Mouse (Mus musculus): ENCODE data around the gene Ptprn2. TPM values are rescaled to one million over a fixed set of nuclear protein-coding genes. Genes with fewer than 3 reads are reported as not detected.
A peak's percentile ranks its signal among the peaks of the same experiment; 100 is the strongest.

Gene Ptprn2
- polyA plus RNA-seq, 1 experiment from 2014 or later = 0.30 TPM

DNA sequence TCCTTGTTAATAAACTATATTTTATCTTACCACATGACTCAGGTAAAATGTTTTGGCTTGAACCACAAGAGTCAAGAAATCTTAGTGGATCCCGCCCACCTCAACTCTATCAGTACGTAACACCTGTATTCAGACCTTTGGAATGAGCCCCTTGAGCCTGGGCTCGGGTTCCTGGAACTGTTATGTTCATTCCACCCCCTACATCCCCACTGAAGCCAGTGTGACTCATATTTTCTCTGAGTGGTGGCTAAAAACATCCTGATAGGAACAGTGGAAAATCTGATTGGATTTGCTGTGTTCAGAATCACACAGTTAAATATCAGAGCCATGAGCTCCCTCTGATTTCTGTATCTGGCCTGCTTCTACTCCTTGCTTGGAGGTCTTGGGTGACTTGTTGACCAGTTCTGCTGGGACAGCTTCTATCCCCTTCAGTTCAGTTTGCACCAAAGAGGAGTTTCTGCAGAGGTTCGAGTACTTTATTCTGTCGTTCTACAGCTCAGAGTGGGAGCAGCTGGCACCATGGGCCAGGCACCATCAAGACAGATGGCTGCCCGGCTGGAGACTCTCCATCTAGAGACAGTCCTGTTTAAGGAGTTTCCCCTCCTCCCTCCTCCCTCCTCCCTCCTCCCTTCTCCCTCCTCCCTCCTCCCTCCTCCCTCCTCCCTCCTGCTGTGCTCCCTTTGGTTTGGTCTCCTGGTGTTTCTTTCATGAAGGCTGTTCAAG, 137.3 kb downstream of the Ptprn2 start:
- Histone ChIP-seq H3K27ac (ENCODE audit: low read depth) (no peak overlapping the region), H3K9ac (no peak overlapping the region), H3K36me3 (ENCODE audit: insufficient read depth) (no peaks in the 10 kb centered on the region), H3K4me2 (no peak overlapping the region), H3K9me3 (ENCODE audit: low read depth, low read length) (no peaks in the 10 kb centered on the region), H3K4me1 (ENCODE audit: insufficient read depth) (no peaks in the 10 kb centered on the region), H3K4me3 (ENCODE audit: low read depth, low read length) (no peak overlapping the region), H3K27me3 (ENCODE audit: insufficient read depth, low read length) (no peaks in the 10 kb centered on the region)
- no peak for TF ChIP-seq CTCF (IDR thresholded peaks at IDR 0.05; ENCODE audit: low read depth)
- 47% methylated on average over 6 of the region's 6 CpGs for WGBS
- DNase-seq (no peak), ATAC-seq (ENCODE audit: insufficient read depth) (no peak)

DNA sequence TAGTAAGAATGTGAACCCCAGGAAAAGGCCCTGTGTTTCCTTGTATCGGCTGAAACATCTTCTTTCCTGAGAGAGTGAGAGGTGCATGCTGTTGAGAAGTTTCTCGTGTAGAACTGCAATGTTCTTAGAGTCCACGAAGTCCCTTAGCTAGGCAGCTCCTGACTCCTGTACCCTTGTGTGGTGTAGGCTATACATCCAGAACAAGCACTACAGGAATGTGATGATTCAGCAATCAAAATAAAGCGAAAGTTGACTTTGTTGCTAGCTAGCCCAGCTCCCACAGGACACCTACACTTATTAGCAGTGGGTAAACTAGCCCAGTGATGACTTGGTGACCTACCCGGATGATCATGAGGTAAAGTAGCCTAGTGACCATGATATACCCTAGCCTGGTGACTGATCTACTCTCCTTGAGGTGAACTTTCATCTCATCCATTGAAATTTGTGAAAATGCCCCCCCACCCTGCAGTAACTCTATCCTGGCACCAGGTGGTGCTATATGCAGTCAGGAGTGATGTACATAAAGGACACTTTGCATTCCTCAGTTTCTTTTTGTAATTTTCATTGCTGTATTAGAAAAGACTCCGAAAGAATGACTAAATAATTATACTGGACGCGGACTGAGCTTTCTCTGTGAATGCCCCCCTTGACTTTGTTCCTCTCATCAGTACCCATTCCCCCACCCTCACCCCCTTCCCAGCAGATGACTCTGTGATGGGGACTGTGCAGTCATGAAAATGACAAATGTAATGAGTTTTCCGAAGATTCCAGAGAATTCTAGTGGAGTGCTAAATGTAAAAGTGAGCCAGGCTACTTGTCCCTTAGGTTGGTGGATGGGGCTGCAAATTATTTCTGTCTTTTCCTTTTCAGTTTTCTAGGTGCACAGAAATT, 140.1 kb downstream of the Ptprn2 start:
- Histone ChIP-seq H3K4me1 (ENCODE audit: insufficient read depth) (no peaks in the 10 kb centered on the region), H3K9me3 (ENCODE audit: low read depth, low read length) (no peaks in the 10 kb centered on the region), H3K4me2 (no peak overlapping the region), H3K4me3 (ENCODE audit: low read depth, low read length) (no peak overlapping the region), H3K27me3 (ENCODE audit: insufficient read depth, low read length) (no peaks in the 10 kb centered on the region), H3K9ac (no peak overlapping the region), H3K27ac (ENCODE audit: low read depth) (no peak overlapping the region), H3K36me3 (ENCODE audit: insufficient read depth) (no peaks in the 10 kb centered on the region)
- ATAC-seq (ENCODE audit: insufficient read depth) (peak; percentile 75; the same call in 1 of the 2 replicates), DNase-seq (peak; percentile 62)
- peak; percentile 86 for TF ChIP-seq CTCF (IDR thresholded peaks at IDR 0.05; ENCODE audit: low read depth)
- WGBS = 44% methylated on average over 9 of the region's 9 CpGs

GRCm38 (mm10) chr12:116628992-116629391, 143.5 kb downstream of the Ptprn2 start:
- no peaks in the 10 kb centered on the region for H3K36me3 ChIP-seq (ENCODE audit: insufficient read depth)
- WGBS = 77% methylated on average over 3 of the region's 3 CpGs
- no peak overlapping the region for H3K4me2 ChIP-seq
- H3K27me3 ChIP-seq (ENCODE audit: insufficient read depth, low read length) = no peaks in the 10 kb centered on the region
- no peak overlapping the region for H3K4me3 ChIP-seq (ENCODE audit: low read depth, low read length)
- TF ChIP-seq CTCF (IDR thresholded peaks at IDR 0.05; ENCODE audit: low read depth) = no peak
- H3K9ac ChIP-seq = no peak overlapping the region
- H3K9me3 ChIP-seq (ENCODE audit: low read depth, low read length) = no peaks in the 10 kb centered on the region
- no peaks in the 10 kb centered on the region for H3K4me1 ChIP-seq (ENCODE audit: insufficient read depth)
- ATAC-seq (ENCODE audit: insufficient read depth) (no peak), DNase-seq (no peak)
- H3K27ac ChIP-seq (ENCODE audit: low read depth) = no peak overlapping the region

DNA sequence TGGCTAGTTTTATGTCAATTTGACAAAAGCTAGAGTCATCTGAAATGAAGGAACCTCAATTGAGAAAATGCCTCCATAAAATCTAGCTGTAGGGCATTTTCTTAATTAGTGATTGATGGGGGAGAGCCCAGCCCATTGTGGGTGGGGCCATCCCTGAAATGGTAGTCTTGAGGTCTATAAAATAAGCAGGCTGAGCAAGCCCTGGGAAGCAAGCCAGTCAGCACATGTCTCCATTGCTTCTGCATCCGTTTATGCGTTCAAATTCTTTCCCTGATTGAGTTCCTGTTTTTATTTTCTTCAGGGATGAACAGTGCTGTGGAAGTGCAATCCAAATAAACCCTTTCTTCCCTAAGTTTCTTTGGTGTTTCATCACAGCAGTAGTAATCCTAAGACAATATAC, 152.0 kb downstream of the Ptprn2 start:
- Histone ChIP-seq H3K27ac (ENCODE audit: low read depth) (no peak overlapping the region), H3K27me3 (ENCODE audit: insufficient read depth, low read length) (no peaks in the 10 kb centered on the region), H3K4me2 (no peak overlapping the region), H3K4me3 (ENCODE audit: low read depth, low read length) (no peak overlapping the region), H3K9me3 (ENCODE audit: low read depth, low read length) (no peaks in the 10 kb centered on the region), H3K9ac (no peak overlapping the region), H3K4me1 (ENCODE audit: insufficient read depth) (no peaks in the 10 kb centered on the region), H3K36me3 (ENCODE audit: insufficient read depth) (no peaks in the 10 kb centered on the region)
- TF ChIP-seq CTCF (IDR thresholded peaks at IDR 0.05; ENCODE audit: low read depth) = no peak
- WGBS = 42% methylated on average over 2 of the region's 2 CpGs
- ATAC-seq (ENCODE audit: insufficient read depth) = no peak
- DNase-seq = no peak

- Histone ChIP-seq H3K27ac (ENCODE audit: low read depth) (no peak overlapping the region), H3K9ac (no peak overlapping the region), H3K27me3 (ENCODE audit: insufficient read depth, low read length) (no peaks in the 10 kb centered on the region), H3K36me3 (ENCODE audit: insufficient read depth) (no peaks in the 10 kb centered on the region), H3K4me1 (ENCODE audit: insufficient read depth) (no peaks in the 10 kb centered on the region), H3K9me3 (ENCODE audit: low read depth, low read length) (no peaks in the 10 kb centered on the region), H3K4me3 (ENCODE audit: low read depth, low read length) (no peak overlapping the region), H3K4me2 (no peak overlapping the region)
- 5% methylated on average over 4 of the region's 4 CpGs for WGBS
- DNase-seq (no peak), ATAC-seq (ENCODE audit: insufficient read depth) (no peak)
- no peak for TF ChIP-seq CTCF (IDR thresholded peaks at IDR 0.05; ENCODE audit: low read depth)
Observed at GRCm38 (mm10) chr12:116640871-116641270, 155.4 kb downstream of the Ptprn2 start.

GRCm38 (mm10) chr12:116641339-116642190, 156.0 kb downstream of the Ptprn2 start:
- no peak for ATAC-seq (ENCODE audit: insufficient read depth)
- no peak overlapping the region for H3K4me3 ChIP-seq (ENCODE audit: low read depth, low read length)
- 24% methylated on average over 14 of the region's 14 CpGs for WGBS

More at GRCm38 (mm10) chr12:116641339-116642190, 156.0 kb downstream of the Ptprn2 start:
- TF ChIP-seq CTCF (IDR thresholded peaks at IDR 0.05; ENCODE audit: low read depth) = no peak
- DNase-seq = no peak
- no peaks in the 10 kb centered on the region for H3K36me3 ChIP-seq (ENCODE audit: insufficient read depth)
- no peaks in the 10 kb centered on the region for H3K9me3 ChIP-seq (ENCODE audit: low read depth, low read length)
- no peak overlapping the region for H3K27ac ChIP-seq (ENCODE audit: low read depth)
- H3K9ac ChIP-seq = no peak overlapping the region
- no peaks in the 10 kb centered on the region for H3K4me1 ChIP-seq (ENCODE audit: insufficient read depth)
- H3K4me2 ChIP-seq = no peak overlapping the region
- no peaks in the 10 kb centered on the region for H3K27me3 ChIP-seq (ENCODE audit: insufficient read depth, low read length)

Data from lung, embryonic 14.5 days (tissue).